Mouse (Mus musculus) left cerebral cortex, postnatal 25 days (tissue): ENCODE results near the gene Fbxo41. TPM values are rescaled to one million over a fixed set of nuclear protein-coding genes. Genes with fewer than 3 reads are reported as not detected.
"Not testable (repeated sequence)": the region's sequence is repeated elsewhere in the genome, so short reads cannot be mapped to it uniquely, and the experiment has no call there.

Experiments used
- DNase-seq, 2 experiments: peaks; one replicate each; pipeline ENCODE4 v3.0.0; 2022; ENCODE audit warnings: low spot score in 2 of 2, mixed read lengths in 1 of 2
- intact Hi-C: fragments of 180-260 bp; cut with DNase I; formaldehyde crosslinking; loops from one replicate; pipeline ENCODE4 v1.15.1; 2025
- total RNA-seq, 2 experiments: library from RNA; stranded (reverse); gene quantifications; 2 replicates each; pipeline ENCODE4 v1.2.3; 2021

Gene Fbxo41
- total RNA-seq, 2 experiments from 2014 or later, result 109 to 112 TPM

DNA sequence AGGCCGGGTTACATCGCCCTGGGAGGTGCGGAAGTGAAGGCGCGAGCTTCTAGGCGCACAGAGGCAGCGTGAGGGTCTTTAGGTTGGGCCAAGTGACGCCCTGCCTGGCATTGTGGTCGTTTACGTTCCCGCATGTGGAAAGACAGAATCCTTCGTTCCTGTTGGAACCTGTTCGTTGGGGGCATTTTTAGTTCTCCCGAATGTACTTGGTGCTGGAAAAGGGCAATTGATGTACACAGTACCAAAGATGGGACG, 50.5 kb downstream of the Fbxo41 start:
- intact Hi-C loops, result loop anchor here (10.0 kb wide), 1 partner anchor 462 kb away; the partner anchor contains the start of genes Nat8f1 and Tprkb
- no peak for DNase-seq

DNA sequence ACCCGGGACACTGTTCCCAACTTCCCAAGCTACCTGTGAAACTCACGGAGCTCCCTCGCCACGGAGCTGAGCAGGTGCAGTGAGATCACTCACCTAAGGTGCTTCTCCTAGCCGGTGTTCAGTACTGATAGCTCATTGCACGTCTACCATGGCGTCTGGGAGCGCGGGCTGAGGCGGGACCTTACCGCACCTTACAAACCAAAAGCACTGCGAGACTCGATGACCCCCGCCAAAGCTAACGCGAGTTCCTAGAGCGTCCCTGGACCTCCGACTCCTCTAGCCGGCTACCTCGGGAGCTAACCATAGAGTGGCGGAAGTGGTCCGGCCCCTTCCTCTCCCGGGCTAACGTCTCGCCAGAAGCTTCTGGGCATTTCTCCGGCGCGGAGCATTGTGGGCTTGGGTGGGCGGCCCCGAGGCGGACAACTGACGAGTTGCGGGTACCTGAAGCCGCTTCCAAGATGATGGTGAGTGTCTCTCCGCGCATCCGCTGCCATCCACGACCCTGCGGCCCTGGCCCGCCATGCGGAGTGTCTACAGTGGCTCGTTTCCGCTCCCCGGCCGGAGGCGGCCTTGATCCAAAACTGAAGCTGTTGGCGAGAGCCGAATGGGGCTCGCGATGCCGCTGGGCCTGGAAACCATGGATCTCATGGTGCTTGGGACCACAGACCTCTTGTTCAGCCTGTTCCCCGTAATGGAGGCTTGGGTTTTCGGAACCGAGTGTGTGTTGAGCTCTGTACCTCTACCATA, 51.0 kb downstream of the Fbxo41 start, which contains the start of gene Pradc1:
Gene Pradc1, minus strand, starts transcription at position 307 of the 747 bp plus-strand sequence.
- intact Hi-C loops, result loop anchor here (1.0 to 10.0 kb wide), 2 partner anchors 50 to 463 kb away; partner anchors contain the start of genes Fbxo41, Nat8f1 and Tprkb
- peak; percentile 98 to 99 for DNase-seq

DNA sequence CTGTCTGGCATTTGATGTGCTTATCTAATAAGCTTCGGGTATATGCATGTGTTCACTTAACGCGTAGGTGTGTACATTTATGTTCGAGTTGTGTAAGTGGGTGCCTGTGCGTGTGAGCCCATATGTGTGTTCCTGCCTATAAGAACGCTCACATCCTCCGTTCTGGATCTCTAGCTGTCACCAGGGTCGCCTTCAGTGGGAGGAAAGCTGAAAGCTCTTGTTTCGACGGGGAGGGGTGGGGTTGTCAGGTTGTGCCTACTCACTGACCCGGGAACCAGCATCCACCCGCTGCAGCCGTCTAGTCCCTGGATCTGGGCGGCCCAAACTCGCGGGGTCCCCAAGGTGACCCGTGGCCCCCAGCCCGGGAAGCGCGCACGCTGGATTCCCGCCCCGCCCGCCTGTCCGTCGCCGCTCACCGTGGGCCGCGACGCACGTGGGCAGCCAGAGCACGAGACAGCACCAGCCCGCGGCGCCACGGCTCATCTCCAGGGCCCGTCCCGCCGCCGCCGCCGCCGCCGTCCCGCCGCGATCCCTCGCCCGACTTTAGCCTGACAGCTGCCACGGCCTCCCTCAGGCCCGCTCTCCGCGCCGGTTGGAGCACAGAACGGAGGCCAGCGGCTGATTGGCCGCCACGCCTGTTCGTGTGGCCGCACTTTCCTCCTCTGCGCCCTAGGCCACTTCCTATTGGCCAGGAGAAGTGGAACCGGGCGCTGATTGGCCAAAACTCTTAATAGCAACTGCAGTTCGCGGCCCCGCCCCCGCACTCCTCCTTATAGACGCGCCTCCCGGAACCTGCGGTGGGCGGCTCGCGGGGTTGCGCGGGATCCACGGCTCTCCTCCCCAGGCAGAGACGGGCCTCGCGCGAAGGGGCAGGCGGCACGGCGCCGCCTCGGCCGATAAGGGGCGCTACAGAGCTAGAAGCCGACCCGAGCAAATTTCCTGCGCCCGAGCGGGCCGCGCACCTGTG, 51.8 kb downstream of the Fbxo41 start, which contains the start of gene Cct7:
Gene Cct7, plus strand, starts transcription at position 818 of the 967 bp plus-strand sequence.
- DNase-seq, result peak; percentile 100
- intact Hi-C loops, result loop anchor here (1.0 to 10.0 kb wide), 2 partner anchors 51 to 464 kb away; partner anchors contain the start of genes Fbxo41, Nat8f1 and Tprkb

DNA sequence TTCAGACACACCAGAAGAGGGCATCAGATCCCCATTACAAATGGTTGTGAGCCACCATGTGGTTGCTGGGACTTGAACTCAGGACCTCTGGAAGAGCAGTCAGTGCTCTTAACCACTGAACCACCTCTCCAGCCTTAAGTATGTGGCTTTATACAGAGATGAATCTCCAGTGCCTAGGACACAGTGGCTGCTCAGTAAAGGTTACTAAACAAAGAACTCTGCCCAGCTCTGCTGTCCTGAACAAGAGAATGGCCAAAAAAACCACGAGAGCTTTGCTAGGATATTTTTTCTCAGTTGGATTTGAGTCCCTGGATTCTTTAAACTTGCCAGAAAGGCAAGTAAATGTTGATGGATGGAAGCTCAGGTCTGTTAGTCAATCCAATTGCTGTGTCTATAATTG, 52.7 kb downstream of the Fbxo41 start:
- intact Hi-C loops, result loop anchor here (10.0 kb wide), 1 partner anchor 465 kb away; the partner anchor contains the start of genes Nat8f1 and Tprkb

DNA sequence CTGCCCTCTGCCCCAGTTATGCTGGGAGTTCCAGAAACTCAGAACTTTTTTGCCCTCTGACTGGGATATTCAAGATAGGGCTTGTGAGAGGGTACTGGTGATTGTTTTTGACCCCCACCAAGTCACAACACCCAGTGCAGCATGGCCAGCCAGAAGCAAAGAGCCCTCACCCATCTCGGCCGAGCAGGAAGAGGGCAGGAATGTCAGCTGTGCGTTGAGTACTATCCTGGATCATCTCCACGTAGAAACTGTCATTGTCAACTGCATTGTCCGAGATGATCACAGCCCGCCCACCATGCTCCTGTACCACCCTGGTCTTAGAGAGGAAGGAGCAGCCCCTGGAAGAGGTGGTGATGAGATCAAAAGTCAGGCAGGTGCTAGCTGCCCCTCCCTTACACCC, 55.4 kb downstream of the Fbxo41 start:
- intact Hi-C loops, result no loop called here

More for the DNA sequence above, 52.7 kb downstream of the Fbxo41 start:
- not testable (repeated sequence) for DNase-seq

DNA sequence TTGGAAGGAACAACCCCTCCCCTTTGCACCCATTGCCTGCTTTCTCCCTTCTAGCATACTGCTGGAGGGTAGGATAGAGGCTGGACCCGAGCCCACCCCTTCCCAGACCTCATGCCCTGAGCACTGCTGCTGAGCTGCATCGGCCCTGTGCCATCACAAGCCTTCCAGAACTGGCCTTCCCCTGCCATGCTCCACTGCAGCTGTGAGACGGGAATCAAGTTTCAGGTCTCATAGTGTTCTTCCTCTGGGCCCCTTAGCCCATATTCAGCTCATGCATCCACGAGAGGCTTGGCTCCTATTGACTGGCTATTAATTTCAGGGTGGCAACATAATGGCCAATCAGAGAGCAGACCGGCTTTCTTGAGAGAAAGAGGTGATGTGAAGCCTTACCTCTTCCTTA, 57.5 kb downstream of the Fbxo41 start:
- DNase-seq, result no peak
- intact Hi-C loops, result no loop called here

More for the DNA sequence above, 55.4 kb downstream of the Fbxo41 start:
- no peak for DNase-seq

DNA sequence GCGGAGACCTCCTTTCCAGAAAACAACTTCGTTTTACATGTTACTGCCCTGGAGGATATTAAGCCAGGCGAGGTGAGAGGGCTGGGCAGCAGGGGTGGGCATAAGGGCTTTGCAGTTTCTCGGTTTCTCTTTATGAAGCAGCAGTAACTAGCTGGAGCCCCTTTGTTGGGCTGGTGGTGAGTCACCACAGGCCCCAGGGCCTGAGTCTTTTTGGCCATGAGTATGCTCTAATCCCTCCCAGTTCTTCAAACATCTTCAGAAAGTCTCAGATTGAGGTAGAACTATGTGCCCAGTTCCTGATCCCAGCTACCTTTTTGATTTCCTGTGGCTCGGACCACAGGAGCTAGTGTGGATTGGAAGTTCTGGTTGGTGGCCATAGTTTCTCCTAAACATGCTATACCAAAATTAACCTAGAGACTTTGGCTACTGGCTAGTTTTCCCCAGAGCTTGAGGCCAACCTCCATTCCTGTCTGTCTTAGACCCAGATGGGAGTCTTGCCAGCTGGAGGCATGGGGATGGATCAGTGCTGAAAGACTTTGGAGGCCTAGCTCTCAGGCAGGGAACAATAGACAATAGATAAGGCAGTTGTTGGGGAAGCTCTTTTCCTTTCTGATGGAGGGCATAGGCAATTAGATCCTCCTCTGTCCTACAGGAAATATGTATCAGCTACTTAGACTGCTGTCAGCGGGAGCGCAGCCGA, 58.4 kb downstream of the Fbxo41 start:
- DNase-seq, result no peak
- intact Hi-C loops, result no loop called here

DNA sequence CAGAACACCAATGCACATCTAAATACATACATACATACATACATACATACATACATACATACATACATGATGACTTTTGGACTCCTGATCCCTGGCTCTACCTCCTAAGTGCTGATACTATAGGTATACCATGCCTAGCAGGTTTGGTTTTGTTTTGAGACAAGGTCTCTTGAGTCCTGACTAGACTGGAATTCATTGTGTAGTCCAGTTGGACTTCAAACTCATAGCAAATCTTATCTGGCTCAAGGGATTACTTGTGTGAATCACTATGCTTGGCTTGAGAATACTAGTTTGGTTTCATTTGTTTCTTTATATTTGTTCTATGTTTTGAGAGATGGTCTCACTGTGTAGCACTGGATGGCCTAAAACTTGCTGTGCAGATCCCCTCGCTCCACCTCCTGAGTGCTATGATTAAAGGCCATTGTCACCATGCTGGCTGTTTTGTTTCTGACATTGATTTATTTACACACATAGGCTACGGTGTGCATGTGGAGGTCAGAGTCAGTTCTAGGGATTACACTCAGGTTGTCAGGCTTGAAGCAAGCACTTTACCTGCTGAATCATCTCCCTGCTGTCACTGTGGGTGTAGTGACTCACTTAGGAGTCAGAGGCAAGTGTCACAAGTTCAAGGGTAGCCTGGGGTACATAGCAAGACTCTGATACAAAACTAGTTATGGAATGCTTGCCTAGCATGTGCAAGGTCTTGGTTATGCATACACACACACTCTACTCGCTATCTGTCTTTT, 59.1 kb downstream of the Fbxo41 start:
- intact Hi-C loops, result no loop called here
- DNase-seq, result no peak

DNA sequence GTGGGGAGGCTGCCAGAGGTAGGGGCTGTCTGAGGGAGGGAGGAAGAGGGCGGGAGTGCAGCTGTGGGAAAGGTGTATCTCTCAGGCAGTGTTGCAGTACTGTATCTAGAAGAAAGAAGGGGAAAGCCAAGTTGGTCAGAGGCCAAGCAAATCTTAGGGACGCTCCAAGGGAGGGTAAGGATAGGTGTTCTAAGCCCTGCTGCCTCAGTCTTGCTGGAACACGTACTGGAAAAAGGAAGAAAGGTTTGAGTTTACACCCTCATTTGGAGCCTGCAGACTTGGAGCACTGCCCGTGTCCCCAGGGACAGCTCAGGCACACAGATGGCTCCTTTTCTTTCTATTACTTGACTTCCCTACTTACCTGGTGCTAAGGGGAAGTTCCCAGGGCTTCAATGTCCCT, 61.7 kb downstream of the Fbxo41 start:
- no peak for DNase-seq
- intact Hi-C loops, result no loop called here

DNA sequence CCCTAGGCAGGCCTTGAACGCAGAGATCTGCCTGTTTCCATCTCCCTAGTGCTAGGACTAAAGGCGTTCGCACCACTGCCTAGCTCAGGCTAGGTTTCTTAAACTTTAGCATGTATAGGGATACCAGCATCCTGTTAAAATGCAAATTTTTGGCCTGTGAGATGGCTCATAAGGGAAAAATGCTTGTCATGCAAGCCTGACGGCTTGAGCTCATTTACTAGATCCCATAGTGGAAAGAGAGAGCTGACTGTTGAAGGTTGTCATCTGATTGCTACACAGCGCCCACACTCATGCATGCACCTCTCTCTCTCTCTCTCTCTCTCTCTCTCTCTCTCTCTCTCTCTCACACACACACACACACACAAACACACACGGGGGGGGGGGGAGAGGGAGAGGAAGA, 66.2 kb downstream of the Fbxo41 start:
- intact Hi-C loops, result no loop called here
- peak in 1 of 2 experiments; percentile 2 for DNase-seq

DNA sequence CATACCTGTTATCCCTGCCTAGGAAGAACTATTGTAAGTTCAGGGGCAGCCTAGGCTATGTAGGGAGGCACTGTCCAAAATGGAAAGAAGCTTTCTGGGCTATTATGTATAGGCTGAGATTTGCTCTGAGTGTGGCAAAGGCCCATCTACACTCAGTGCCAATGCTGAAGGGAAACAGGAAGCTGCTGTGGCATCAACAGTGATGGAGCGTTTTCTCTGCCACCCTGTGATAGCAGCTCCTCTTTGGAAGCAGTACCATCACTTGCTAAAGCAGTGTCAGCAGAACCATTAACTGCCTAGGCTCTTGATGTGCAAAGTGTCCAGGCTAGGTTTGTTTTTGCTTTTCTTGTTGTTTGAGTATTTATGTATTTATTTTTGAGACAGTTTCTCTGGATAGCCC, 66.6 kb downstream of the Fbxo41 start:
- no peak for DNase-seq
- intact Hi-C loops, result no loop called here

DNA sequence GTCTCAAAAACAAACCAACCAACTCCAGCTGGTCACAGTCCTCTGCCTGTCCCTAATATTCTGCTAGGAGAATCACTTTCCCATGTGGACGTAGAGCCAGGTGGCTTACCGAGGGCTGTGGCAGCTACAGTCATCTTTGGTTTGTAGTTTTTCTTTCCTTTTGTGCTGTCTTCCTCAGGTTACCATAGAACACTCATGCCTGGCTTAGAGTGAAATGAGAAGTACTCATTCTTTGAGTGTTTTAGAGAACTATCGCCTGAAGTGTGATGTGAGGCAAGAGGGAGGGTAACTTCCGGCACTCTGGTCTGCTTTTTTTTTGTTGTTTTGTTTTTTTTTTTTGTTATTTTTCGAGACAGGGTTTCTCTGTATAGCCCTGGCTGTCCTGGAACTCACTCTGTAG, 68.9 kb downstream of the Fbxo41 start:
- intact Hi-C loops, result no loop called here
- no peak for DNase-seq

DNA sequence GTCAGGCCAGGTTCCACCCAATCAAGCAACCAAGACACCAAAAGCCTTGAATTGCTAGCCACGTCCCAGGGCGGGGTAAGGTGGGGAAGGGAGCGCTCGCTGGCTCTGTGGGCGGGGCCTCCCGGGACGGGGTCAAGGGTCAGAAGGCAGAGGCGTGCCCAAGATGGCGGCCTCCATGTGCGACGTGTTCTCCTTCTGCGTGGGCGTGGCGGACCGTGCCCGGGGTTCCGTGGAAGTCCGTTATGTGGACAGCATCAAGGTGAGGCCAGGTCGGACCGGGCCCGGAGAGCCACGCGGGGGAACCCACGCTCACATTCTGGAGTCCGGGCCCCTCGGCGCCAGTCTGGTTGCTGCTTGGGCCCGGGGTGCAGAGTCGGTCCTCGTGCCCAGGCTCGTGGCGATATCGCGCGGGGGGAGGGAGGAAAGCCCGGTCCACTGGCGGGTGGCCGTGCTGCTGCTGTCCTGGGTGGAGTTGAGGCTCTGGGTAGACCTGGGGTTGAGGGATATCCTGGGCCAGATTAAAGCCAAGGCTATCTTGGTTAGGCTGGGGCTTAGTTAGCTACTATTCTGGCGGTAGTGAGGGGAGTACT, 70.9 kb downstream of the Fbxo41 start, which contains the start of gene Smyd5:
Gene Smyd5, plus strand, starts transcription at position 148 of the 590 bp plus-strand sequence.
- peak; percentile 74 to 82 for DNase-seq
- intact Hi-C loops, result no loop called here

DNA sequence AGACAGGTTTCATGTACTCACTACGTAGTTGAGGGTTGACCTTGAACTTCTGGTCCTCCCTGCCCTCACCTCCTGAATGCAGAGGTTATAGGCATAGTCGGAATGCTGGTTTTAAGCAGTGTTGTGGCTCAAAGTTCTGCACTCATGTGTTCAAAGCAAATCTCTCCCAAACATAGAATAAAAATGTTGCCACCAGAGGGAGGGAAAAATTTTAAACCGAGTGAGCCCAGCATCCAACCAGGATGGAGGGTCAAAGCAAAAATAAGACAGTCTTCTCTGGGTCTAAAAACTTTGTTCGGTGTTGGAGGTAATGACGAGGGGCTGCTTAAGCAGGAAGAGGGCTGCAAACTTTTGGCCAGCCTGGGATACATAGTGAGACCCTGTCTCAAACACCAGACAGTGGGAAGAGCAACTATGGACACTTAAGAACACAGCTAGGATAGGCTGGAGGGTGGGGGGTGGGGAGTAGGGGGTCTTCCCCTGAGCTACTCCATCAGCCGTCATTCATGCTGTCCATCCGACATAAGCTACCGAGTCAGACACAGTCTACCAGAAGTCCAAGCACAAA, 71.4 kb downstream of the Fbxo41 start:
- no peak for DNase-seq
- intact Hi-C loops, result no loop called here

DNA sequence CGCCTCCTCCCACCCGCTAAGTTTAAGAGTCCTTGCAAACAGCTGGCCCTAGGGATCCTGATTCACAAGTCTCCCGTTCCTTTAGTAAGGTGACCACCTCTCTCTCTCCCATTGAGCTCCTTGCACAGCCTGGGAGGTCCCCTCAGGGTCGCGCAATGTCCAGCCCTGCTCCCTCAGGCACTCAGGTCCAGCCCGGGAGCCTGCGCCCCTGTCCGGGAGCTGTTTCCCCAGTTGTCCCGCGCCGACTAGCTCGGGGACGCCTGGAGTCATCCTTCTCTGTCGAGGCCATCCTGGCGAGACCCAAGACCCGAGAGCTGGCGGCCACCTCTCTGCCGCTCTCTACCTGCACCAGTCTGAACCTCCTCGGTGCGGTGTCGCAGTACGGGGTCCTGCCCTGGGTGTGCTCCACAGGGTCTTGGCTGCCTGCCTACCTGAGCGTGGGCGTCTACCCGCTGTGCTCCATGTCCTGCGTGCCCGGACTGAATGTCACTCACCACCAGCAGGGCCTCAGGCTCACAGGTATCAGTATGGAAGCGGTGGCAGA, 78.9 kb downstream of the Fbxo41 start, which contains the start of gene Noto:
Gene Noto, plus strand, starts transcription at position 51 of the 544 bp plus-strand sequence.
- intact Hi-C loops, result no loop called here
- DNase-seq, result no peak
